Mouse (Mus musculus) heart, embryonic 10.5 days (tissue): ENCODE results near the gene Draxin. TPM values are rescaled to one million over a fixed set of nuclear protein-coding genes. Genes with fewer than 3 reads are reported as not detected.
"Not testable (repeated sequence)": the region's sequence is repeated elsewhere in the genome, so short reads cannot be mapped to it uniquely, and the experiment has no call there.

Source experiments
- DNase-seq: peaks from one replicate; pipeline ENCODE4 v3.0.0-alpha.2; 2017; ENCODE audit warnings: low spot score
- H3K27ac ChIP-seq: fragments of 300-500 bp; sonication (generic); 2 replicates; pipeline ENCODE4 v1.5.1; 2016; ENCODE audit warnings: mild to moderate bottlenecking
- H3K27me3 ChIP-seq: fragments of 300-500 bp; sonication (generic); 2 replicates; pipeline ENCODE4 v1.6.1; 2016; ENCODE audit warnings: mild to moderate bottlenecking; ENCODE audit not compliant: poor library complexity, insufficient read depth, severe bottlenecking
- H3K36me3 ChIP-seq: fragments of 300-500 bp; sonication (generic); 2 replicates; pipeline ENCODE4 v1.6.1; 2016; ENCODE audit warnings: mild to moderate bottlenecking, moderate library complexity
- H3K4me1 ChIP-seq: fragments of 300-500 bp; sonication (generic); 2 replicates; pipeline ENCODE4 v1.6.1; 2016; ENCODE audit warnings: mild to moderate bottlenecking
- H3K4me3 ChIP-seq: fragments of 300-500 bp; sonication (generic); 2 replicates; pipeline ENCODE4 v1.5.1; 2016; ENCODE audit warnings: mild to moderate bottlenecking, moderate library complexity
- H3K9me3 ChIP-seq: fragments of 300-500 bp; sonication (generic); 2 replicates; pipeline ENCODE4 v1.6.1; 2016; ENCODE audit warnings: mild to moderate bottlenecking, moderate library complexity
- WGBS: fragments of 180-500 bp; shearing (Covaris S2); methylation state at CpG from one replicate; pipeline ENCODE4 v1.1.7; 2016; 5-methylcytosine and 5-hydroxymethylcytosine counted together
- polyA plus RNA-seq: library from polyadenylated mRNA; unstranded; fragments of >200 nt; fragmentation: Nextera tagmentation; extraction: Ambion mirVana; gene quantifications from 2 replicates; pipeline ENCODE4 v1.2.1, GENCODE M21; 2016

The Draxin gene
- polyA plus RNA-seq, 1 experiment from 2014 or later = 0.48 TPM

DNA sequence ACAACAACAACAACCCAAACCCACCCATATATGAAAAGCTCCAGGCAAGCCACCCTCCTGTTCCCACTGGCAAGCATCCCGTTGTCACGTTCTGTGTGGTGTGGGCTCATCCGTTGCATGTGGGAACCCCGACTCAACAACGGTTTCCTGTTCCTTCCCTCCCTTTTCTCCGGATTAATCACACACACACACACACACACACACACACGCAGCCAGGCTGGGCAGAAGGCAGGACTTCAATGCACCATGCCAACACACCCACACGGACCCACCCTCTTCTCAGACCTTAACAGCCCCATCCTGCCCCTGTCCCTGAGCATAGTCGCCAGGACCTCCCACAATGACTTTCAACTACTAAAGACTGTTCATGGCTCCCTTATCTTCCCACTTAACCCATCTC is 9.9 kb downstream of the Draxin start:
- Histone ChIP-seq H3K27me3 (peaks cover 39% of the 10 kb centered on the region; the same call in 1 of the 2 replicates), H3K4me1 (peaks cover 3% of the 10 kb centered on the region), H3K4me3 (no peak overlapping the region), H3K9me3 (no peaks in the 10 kb centered on the region), H3K36me3 (no peaks in the 10 kb centered on the region), H3K27ac (no peak overlapping the region)
- no peak for DNase-seq
- WGBS = 74% methylated on average over 9 of the region's 9 CpGs

- not testable (repeated sequence) for H3K9me3 ChIP-seq, DNase-seq, H3K4me3 ChIP-seq, H3K36me3 ChIP-seq, H3K27ac ChIP-seq
- H3K27me3 ChIP-seq = peaks cover 35% of the 10 kb centered on the region; the same call in 1 of the 2 replicates
- WGBS = 81% methylated on average over 9 of the region's 9 CpGs
- peaks cover 13% of the 10 kb centered on the region for H3K4me1 ChIP-seq
These were observed 10.9 kb downstream of the Draxin start for GRCm38 (mm10) chr4:148119578-148119977.

DNA sequence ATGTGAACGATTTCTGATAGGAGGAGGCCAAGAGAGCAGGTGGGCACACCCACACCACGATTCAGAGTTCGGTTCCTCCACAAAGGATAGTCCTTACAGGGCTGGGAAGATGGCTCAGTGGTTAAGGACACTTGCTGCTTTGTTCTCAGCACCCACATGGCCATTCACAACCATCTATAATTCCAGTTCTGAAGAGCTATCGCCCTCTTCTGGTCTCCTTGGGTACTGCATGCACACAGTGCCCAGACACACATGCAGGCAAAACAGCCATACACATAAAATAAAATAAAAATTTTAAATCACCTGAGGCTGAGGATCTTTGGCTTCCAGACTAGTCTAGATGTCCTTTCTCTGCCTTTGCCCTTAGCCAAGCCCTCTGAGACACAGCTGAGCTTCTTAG is 13.1 kb downstream of the Draxin start:
- Histone ChIP-seq H3K4me1 (peaks cover 14% of the 10 kb centered on the region), H3K9me3 (no peaks in the 10 kb centered on the region), H3K27ac (no peak overlapping the region), H3K36me3 (no peaks in the 10 kb centered on the region), H3K27me3 (peaks cover 33% of the 10 kb centered on the region; the same call in 1 of the 2 replicates), H3K4me3 (no peak overlapping the region)
- DNase-seq = no peak
- 72% methylated on average over 4 of the region's 4 CpGs for WGBS

DNA sequence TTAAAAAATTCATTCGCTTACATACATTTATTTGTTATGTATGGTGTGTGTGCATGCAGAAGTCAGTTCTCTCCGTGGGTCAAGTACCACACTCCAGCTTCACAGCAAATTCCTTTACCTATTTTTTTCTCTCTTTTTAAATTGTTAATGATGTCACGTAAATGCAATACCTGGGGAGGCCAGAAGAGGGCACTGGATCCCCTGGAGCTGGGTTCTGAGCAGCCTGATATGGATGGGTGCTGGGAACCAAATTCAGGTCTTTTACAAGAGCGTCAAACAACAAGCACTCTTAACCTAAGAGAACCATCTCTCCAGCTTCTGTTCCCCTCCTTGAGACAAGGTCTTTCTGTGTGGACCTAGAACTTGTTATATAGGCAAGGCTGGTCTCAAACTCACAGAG is 13.8 kb downstream of the Draxin start:
- Histone ChIP-seq H3K36me3 (no peaks in the 10 kb centered on the region), H3K9me3 (no peaks in the 10 kb centered on the region), H3K27me3 (peaks cover 26% of the 10 kb centered on the region; the same call in 1 of the 2 replicates), H3K4me1 (peaks cover 14% of the 10 kb centered on the region), H3K27ac (no peak overlapping the region), H3K4me3 (no peak overlapping the region)
- WGBS = 75% methylated on average over 4 of the region's 4 CpGs
- no peak for DNase-seq

- Histone ChIP-seq H3K27ac (peak overlapping the region; percentile 24; the same call in 1 of the 2 replicates), H3K4me3 (peak overlapping the region; percentile 34), H3K36me3 (no peaks in the 10 kb centered on the region), H3K4me1 (peaks cover 14% of the 10 kb centered on the region), H3K27me3 (peaks cover 17% of the 10 kb centered on the region; the same call in 1 of the 2 replicates), H3K9me3 (no peaks in the 10 kb centered on the region)
- no peak for DNase-seq
- WGBS = 6% methylated on average over 15 of the region's 15 CpGs
These were observed 15.0 kb downstream of the Draxin start for GRCm38 (mm10) chr4:148115467-148115866.

- H3K4me3 ChIP-seq = peak overlapping the region; percentile 34
These were observed 15.6 kb downstream of the Draxin start for GRCm38 (mm10) chr4:148114758-148115391.

DNA sequence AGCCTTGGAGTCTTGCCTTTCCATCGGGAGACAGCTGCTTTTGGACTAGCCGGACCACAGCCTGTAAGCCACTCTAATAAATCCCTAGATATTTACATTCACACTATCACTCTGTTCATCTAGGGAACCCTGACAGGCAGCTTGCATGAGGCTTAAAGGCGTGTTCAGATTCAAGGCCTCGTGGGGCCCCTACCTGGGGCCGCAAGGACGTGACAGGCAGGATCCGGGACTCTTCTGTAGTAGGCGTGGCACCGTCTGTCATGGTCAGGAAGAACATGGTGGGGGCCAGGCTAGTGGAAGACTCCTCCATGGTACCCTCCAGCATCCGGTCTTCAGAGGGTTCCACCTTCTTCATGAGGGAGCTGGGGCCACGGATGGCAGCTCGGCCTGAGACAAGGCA is 18.0 kb downstream of the Draxin start:
- H3K27ac ChIP-seq = no peak overlapping the region
- 86% methylated on average over 12 of the region's 12 CpGs for WGBS
- no peak overlapping the region for H3K4me3 ChIP-seq
- H3K36me3 ChIP-seq = no peaks in the 10 kb centered on the region
- H3K9me3 ChIP-seq = no peaks in the 10 kb centered on the region
- DNase-seq = no peak
- H3K4me1 ChIP-seq = peaks cover 34% of the 10 kb centered on the region
- peaks cover 17% of the 10 kb centered on the region; the same call in 1 of the 2 replicates for H3K27me3 ChIP-seq

More at GRCm38 (mm10) chr4:148114758-148115391, 15.6 kb downstream of the Draxin start:
- 7% methylated on average over 15 of the region's 15 CpGs for WGBS
- Histone ChIP-seq H3K9me3 (no peaks in the 10 kb centered on the region), H3K27ac (peak overlapping the region; percentile 24; the same call in 1 of the 2 replicates), H3K36me3 (no peaks in the 10 kb centered on the region), H3K4me1 (peaks cover 14% of the 10 kb centered on the region), H3K27me3 (peaks cover 17% of the 10 kb centered on the region; the same call in 1 of the 2 replicates)
- peak; percentile 93 for DNase-seq

DNA sequence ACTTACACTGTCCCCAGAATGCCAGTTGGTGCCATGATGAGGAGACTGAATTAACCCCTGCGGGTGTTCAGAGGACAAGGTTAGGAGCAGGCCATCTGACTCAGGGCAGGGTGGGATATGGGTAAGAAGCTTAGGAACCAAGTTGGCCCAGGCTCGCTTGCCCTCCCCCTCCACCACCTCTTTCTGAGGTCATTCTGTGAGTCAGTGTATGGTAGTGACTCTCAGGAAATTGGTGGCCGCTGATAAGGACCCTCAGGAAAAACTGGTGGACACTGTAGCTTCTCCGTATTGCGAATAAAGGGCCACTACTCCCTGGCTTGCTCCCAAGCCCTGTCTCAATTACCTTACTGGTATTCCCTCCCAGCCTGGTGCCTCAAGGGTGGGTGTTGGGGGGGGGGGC is 21.3 kb downstream of the Draxin start:
- Histone ChIP-seq H3K36me3 (no peaks in the 10 kb centered on the region), H3K9me3 (no peaks in the 10 kb centered on the region), H3K27ac (no peak overlapping the region), H3K4me1 (peaks cover 32% of the 10 kb centered on the region), H3K4me3 (no peak overlapping the region), H3K27me3 (peaks cover 11% of the 10 kb centered on the region; the same call in 1 of the 2 replicates)
- 37% methylated on average over 5 of the region's 5 CpGs for WGBS
- no peak for DNase-seq

DNA sequence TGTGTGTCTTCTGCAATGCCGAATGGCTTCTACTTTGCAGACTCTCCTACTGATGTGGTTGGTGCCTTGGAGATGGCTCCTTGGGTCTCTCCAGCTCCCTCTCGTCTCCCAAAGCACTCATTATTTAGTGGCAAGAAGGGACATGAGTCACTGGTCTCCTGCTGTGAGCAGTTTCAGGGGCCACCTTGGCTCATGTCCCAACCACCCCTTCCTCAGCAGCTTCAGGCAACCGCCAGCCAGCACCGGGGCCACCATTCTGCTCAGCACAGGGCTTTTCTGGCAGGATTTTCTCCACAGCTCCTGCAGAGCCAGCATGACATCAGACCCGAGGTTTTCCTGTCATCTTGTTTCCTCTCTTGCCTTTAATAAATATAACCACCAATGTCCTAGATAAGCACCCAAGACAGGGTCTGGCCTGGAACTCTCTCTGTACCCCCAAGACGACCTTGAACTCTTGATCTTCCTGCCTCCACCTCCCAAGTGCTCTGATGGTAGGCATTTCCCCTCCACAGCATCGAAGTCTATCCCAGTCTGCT is 21.9 kb downstream of the Draxin start:
- no peaks in the 10 kb centered on the region for H3K9me3 ChIP-seq
- H3K36me3 ChIP-seq = no peaks in the 10 kb centered on the region
- 47% methylated on average over 7 of the region's 7 CpGs for WGBS
- no peak overlapping the region for H3K4me3 ChIP-seq
- H3K27me3 ChIP-seq = peaks cover 11% of the 10 kb centered on the region; the same call in 1 of the 2 replicates
- no peak overlapping the region; the same call in 1 of the 2 replicates for H3K27ac ChIP-seq
- H3K4me1 ChIP-seq = peaks cover 32% of the 10 kb centered on the region
- DNase-seq = no peak

- 44% methylated on average over 22 of the region's 22 CpGs for WGBS
- no peaks in the 10 kb centered on the region for H3K9me3 ChIP-seq
- H3K27me3 ChIP-seq = peaks cover 3% of the 10 kb centered on the region; the same call in 1 of the 2 replicates
- peak overlapping the region; percentile 52; the same call in 1 of the 2 replicates for H3K27ac ChIP-seq
- H3K36me3 ChIP-seq = no peaks in the 10 kb centered on the region
- H3K4me3 ChIP-seq = 0 out of 2 replicates have a peak overlapping the region, but pooled peaks have one; percentile 9
- peaks cover 32% of the 10 kb centered on the region for H3K4me1 ChIP-seq
- DNase-seq = no peak
These were observed 22.7 kb downstream of the Draxin start for GRCm38 (mm10) chr4:148107621-148108291.

DNA sequence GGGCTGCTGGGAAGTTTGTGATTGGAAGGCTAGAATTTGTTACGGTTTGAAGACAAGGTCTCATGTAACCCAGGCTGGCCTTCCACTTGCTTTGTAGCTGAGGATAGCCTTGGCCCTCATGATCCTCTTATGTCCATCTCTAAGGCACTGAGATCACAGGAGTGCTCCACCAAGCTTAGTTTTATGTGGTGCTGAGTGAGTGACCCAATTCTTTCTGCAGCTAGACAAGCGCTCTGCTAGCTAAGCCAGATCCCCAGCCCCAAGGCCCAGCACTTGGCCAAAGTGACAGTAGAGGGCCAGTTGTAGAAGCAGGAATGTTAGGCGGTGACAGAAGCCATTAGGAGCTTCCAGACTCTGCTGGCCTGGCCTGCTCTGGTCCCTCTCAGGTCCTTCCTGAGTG is 26.4 kb downstream of the Draxin start:
- Histone ChIP-seq H3K27me3 (peaks cover 4% of the 10 kb centered on the region; the same call in 1 of the 2 replicates), H3K9me3 (no peaks in the 10 kb centered on the region), H3K36me3 (no peaks in the 10 kb centered on the region), H3K4me1 (peaks cover 39% of the 10 kb centered on the region), H3K4me3 (no peak overlapping the region), H3K27ac (no peak overlapping the region)
- WGBS = 58% methylated on average over 3 of the region's 3 CpGs
- no peak for DNase-seq

- H3K36me3 ChIP-seq = no peaks in the 10 kb centered on the region
- H3K4me3 ChIP-seq = peak overlapping the region; percentile 56
- WGBS = 17% methylated on average over 29 of the region's 29 CpGs
- H3K9me3 ChIP-seq = no peaks in the 10 kb centered on the region
- peaks cover 4% of the 10 kb centered on the region; the same call in 1 of the 2 replicates for H3K27me3 ChIP-seq
- peak; percentile 82 for DNase-seq
- H3K4me1 ChIP-seq = peaks cover 17% of the 10 kb centered on the region
- peak overlapping the region; percentile 73 for H3K27ac ChIP-seq
These were observed 28.5 kb downstream of the Draxin start for GRCm38 (mm10) chr4:148101801-148102527.
